In the genomic region with DNA sequence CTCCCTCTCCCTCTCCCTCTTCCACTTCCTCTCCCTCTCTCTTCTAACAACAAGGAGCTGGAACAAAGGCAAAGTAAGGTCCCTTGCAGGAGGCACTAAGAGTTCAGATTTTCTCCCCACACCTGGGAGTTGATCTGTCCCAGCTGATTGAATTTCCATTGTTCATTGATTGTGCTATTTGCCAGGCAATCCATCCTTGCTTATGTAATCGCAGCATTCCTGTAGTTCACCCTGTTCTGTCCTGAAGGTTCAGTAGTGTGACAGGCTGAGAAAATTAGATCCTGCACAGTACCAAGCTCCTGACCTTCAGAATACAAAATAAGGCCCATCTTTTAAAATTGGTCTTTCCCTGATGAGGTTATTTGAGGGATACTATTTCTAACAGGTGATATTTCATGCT, we compare ENCODE assay signal across 18 mouse cellular contexts. TPM values are rescaled to one million over a fixed set of nuclear protein-coding genes. Genes with fewer than 3 reads are reported as not detected.
"Had no signal": no experiment of that assay in that cellular context is flagged by ENCODE, and none has a peak within 500 bp of the region (broad histone marks: within the 10 kb centered on the region; RNA-seq: fewer than 3 reads in every experiment).

No protein-coding gene starts in this region.

- H3K4me1 ChIP-seq: megakaryocyte, embryonic 14.5 days; midbrain, embryonic 13.5 days; midbrain, embryonic 15.5 days; neural tube, embryonic 12.5 days; stomach, embryonic 15.5 days had no signal

- H3K4me3 ChIP-seq: lung, embryonic 15.5 days; megakaryocyte, embryonic 14.5 days; midbrain, embryonic 13.5 days; midbrain, embryonic 15.5 days; neural tube, embryonic 12.5 days; stomach, embryonic 15.5 days had no signal

- H3K4me2 ChIP-seq: lung, embryonic 15.5 days; midbrain, embryonic 11.5 days; midbrain, embryonic 13.5 days; midbrain, embryonic 15.5 days; neural tube, embryonic 12.5 days; stomach, embryonic 15.5 days had no signal

- H3K9ac ChIP-seq: liver, postnatal 0 days; lung, embryonic 15.5 days; midbrain, embryonic 13.5 days; midbrain, embryonic 15.5 days; neural tube, embryonic 12.5 days; stomach, embryonic 15.5 days had no signal

- H3K36me3 ChIP-seq: lung, embryonic 15.5 days; midbrain, embryonic 13.5 days; midbrain, embryonic 15.5 days; neural tube, embryonic 12.5 days; stomach, embryonic 15.5 days had no signal

- H3K9me3 ChIP-seq: lung, embryonic 15.5 days; megakaryocyte, embryonic 14.5 days; midbrain, embryonic 13.5 days; midbrain, embryonic 15.5 days; neural tube, embryonic 12.5 days; stomach, embryonic 15.5 days had no signal

- H3K27me3 ChIP-seq: lung, embryonic 15.5 days; megakaryocyte, embryonic 14.5 days; midbrain, embryonic 13.5 days; midbrain, embryonic 15.5 days; neural tube, embryonic 12.5 days; stomach, embryonic 15.5 days had no signal

- DNase-seq: liver, postnatal 0 days; lung, adult 2 months; lung, postnatal 14 days; lung, postnatal 36 days; right cerebral cortex, postnatal 14 days; thymus, adult 2 months; thymus, postnatal 25 days; thymus, postnatal 4 days had no signal

- ATAC-seq: liver, postnatal 0 days; lung, postnatal 0 days; midbrain, embryonic 13.5 days; midbrain, embryonic 15.5 days had no signal

- H3K27ac ChIP-seq: lung, embryonic 15.5 days; macrophage; midbrain, embryonic 13.5 days; midbrain, embryonic 15.5 days; neural tube, embryonic 12.5 days; stomach, embryonic 15.5 days; stomach, postnatal 0 days had no signal

RNA-seq across cellular contexts. Expression of a gene that starts 8.3 kb away (rescaled TPM):
- polyA plus RNA-seq: macrophage had no signal
